Mouse (Mus musculus): ENCODE data around the gene Gm44790. TPM values are rescaled to one million over a fixed set of nuclear protein-coding genes. Genes with fewer than 3 reads are reported as not detected.
"Not testable (repeated sequence)": the region's sequence is repeated elsewhere in the genome, so short reads cannot be mapped to it uniquely, and the experiment has no call there.

Gm44790 gene
- polyA plus RNA-seq, 1 experiment from 2014 or later, result not detected

- H3K4me3 ChIP-seq (ENCODE audit: low read length); H3K27ac ChIP-seq (ENCODE audit: low read length); H3K36me3 ChIP-seq (ENCODE audit: control insufficient read depth, insufficient read depth, low read length); H3K9me3 ChIP-seq (ENCODE audit: control insufficient read depth, low read length); H3K9ac ChIP-seq (ENCODE audit: low read length); H3K4me2 ChIP-seq (ENCODE audit: low read depth, low read length); H3K27me3 ChIP-seq (ENCODE audit: control insufficient read depth, insufficient read depth, low read depth, low read length); ATAC-seq (ENCODE audit: low read depth): not testable (repeated sequence)
- 94% methylated on average over 8 of the region's 8 CpGs for WGBS
- peaks cover 15% of the 10 kb centered on the region for H3K4me1 ChIP-seq (replicated peaks; ENCODE audit: control insufficient read depth, insufficient read depth, low read length)
Observed at GRCm38 (mm10) chr6:86490413-86490812, 64.0 kb downstream of the Gm44790 start.

- ATAC-seq (ENCODE audit: low read depth), result no peak
- Histone ChIP-seq H3K9me3 (ENCODE audit: control insufficient read depth, low read length) (no peaks in the 10 kb centered on the region), H3K9ac (ENCODE audit: low read length) (no peak overlapping the region), H3K27ac (ENCODE audit: low read length) (no peak overlapping the region), H3K36me3 (ENCODE audit: control insufficient read depth, insufficient read depth, low read length) (no peaks in the 10 kb centered on the region), H3K4me2 (ENCODE audit: low read depth, low read length) (no peak overlapping the region), H3K4me3 (ENCODE audit: low read length) (no peak overlapping the region), H3K27me3 (ENCODE audit: control insufficient read depth, insufficient read depth, low read depth, low read length) (no peaks in the 10 kb centered on the region), H3K4me1 (replicated peaks; ENCODE audit: control insufficient read depth, insufficient read depth, low read length) (peaks cover 19% of the 10 kb centered on the region)
- 52% methylated on average over 13 of the region's 13 CpGs for WGBS
Observed at GRCm38 (mm10) chr6:86493469-86494263, 67.2 kb downstream of the Gm44790 start.

GRCm38 (mm10) chr6:86494767-86495166 is 68.3 kb downstream of the Gm44790 start:
- Histone ChIP-seq H3K4me2 (ENCODE audit: low read depth, low read length) (no peak overlapping the region), H3K4me1 (replicated peaks; ENCODE audit: control insufficient read depth, insufficient read depth, low read length) (peaks cover 19% of the 10 kb centered on the region), H3K4me3 (ENCODE audit: low read length) (no peak overlapping the region), H3K36me3 (ENCODE audit: control insufficient read depth, insufficient read depth, low read length) (no peaks in the 10 kb centered on the region), H3K9me3 (ENCODE audit: control insufficient read depth, low read length) (no peaks in the 10 kb centered on the region), H3K27me3 (ENCODE audit: control insufficient read depth, insufficient read depth, low read depth, low read length) (no peaks in the 10 kb centered on the region), H3K27ac (ENCODE audit: low read length) (no peak overlapping the region), H3K9ac (ENCODE audit: low read length) (no peak overlapping the region)
- no peak for ATAC-seq (ENCODE audit: low read depth)
- WGBS, result 94% methylated on average over 7 of the region's 7 CpGs

Other genes starting within 250 kb of the Gm44790 start
- gene Tgfa, start 231.4 kb upstream of the Gm44790 start, polyA plus RNA-seq (2015; fragmentation: Nextera tagmentation; extraction: Ambion mirVana), result 3.8 and 4.3 TPM in 2 replicates
- 91.8 and 98.7 TPM in 2 replicates for gene Fam136a, start 61.0 kb upstream of the Gm44790 start, polyA plus RNA-seq (2015; fragmentation: Nextera tagmentation; extraction: Ambion mirVana)
- gene Snrpg, start 55.4 kb upstream of the Gm44790 start, polyA plus RNA-seq (2015; fragmentation: Nextera tagmentation; extraction: Ambion mirVana), result 522 and 523 TPM in 2 replicates
- gene Pcyox1, start 29.5 kb upstream of the Gm44790 start, polyA plus RNA-seq (2015; fragmentation: Nextera tagmentation; extraction: Ambion mirVana), result 85.4 and 88.9 TPM in 2 replicates
- gene Tia1, start 22.4 kb upstream of the Gm44790 start, polyA plus RNA-seq (2015; fragmentation: Nextera tagmentation; extraction: Ambion mirVana), result 176 and 177 TPM in 2 replicates
- gene C87436, start 11.7 kb downstream of the Gm44790 start, polyA plus RNA-seq (2015; fragmentation: Nextera tagmentation; extraction: Ambion mirVana), result 23.8 and 26.7 TPM in 2 replicates
- 168 and 192 TPM in 2 replicates for gene Pcbp1, start 99.7 kb downstream of the Gm44790 start, polyA plus RNA-seq (2015; fragmentation: Nextera tagmentation; extraction: Ambion mirVana)
- gene Asprv1, start 201.5 kb downstream of the Gm44790 start, polyA plus RNA-seq (2015; fragmentation: Nextera tagmentation; extraction: Ambion mirVana), result 1.0 and 5.3 TPM in 2 replicates
- 15.2 and 15.5 TPM in 2 replicates for gene Mxd1, start 242.5 kb downstream of the Gm44790 start, polyA plus RNA-seq (2015; fragmentation: Nextera tagmentation; extraction: Ambion mirVana)

All from lung, embryonic 16.5 days (tissue).